Mouse (Mus musculus): Measurements from ENCODE around the gene H2afv.

H2afv gene

DNA sequence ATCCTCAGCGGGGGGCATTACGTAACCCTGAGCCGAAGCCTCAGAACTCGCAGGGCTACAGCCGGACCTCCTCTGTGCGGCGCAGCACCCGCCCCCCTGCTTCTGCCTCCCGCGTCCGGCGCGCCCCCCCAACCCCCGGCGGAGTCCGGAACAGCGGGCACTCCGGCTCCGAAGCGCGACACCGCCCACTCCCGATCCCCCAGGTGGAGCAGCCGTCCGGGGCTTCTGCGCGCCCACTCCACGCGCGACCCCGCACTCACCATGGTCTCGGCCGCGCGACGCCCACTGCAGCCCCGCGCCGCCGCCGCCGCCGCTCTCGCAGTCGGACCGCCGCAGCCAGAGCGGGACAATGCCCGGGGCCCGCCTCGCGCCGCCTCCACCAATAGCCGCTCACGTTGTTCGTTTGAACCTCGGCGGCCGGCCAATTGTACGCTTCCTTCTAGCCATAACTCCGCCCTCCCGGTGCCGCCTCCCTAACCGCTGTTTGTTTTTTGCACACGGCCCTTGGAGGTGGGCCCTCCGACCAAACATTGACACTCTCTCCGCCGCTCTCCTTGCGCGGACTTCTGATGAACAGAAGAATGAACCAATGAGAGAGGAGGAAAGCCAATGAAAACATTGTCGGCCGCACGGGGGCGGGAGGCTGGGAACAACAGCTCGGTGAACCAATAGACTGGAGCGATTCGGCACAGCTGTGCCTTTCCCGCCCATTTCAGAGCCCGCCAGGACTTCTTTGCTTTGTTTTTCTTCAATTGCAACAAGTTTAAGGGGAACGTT is at the start of gene H2afv:
H2afv (minus strand) TSS at position 367 of the 777 bp plus-strand sequence.
- DNase-seq: peak; percentile 100

DNA sequence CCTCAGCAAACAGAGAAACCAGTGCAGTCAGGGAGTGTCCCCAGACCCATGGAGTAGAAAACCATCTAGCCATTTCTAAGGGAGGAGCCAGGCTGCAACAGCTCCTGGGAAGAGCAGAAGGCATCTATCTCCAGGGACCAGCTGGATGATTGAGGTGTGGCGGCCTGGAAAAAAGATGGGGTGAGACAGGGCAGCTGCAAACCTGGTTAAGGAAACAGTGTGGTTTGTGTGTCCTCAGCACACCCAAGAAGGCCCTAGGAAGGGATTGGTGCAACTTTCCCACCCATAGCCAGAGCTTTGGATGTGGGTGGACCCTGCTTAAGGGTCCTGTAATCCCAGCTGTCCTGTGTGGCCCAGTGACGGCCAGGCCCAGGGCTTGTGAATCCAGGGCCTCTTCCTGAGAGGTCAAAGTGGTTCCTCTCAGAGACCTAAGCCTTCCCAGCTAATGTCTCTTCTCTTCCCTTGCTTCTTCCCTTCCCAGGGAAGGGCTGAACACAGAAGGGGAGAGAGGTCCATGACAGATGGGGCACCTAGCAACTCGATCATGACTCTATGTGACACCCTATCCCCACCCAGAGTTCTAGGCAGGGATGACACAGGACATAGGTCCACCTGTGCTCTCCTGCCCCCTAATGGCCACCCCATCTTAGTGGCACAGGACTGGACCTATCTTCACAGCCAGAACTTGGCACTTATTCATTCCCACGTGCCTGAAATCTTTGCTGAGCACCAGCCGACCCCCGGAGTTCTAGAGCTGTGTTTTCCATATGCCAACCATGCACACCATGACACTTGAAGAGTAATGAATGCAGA is 45.7 kb upstream of the H2afv start:
- DNase-seq: peak; percentile 90

DNA sequence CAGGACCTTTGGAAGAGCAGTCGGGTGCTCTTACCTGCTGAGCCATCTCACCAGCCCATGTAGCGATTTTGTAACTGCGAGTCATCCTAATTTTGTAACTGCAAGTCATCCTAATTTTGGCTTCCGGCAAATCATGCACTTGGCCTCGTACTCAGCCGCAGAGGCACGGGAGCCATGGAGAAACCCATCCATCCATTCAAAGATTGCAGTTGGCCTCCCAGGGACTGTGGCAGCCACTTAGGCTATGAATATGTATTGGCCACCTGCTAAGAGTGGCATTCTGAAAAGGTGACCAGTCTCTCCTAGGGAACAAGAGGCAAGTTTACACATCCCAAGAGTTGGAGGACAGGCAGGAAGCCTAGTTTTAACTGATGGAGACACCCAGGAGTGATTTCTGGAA is 45.0 kb upstream of the H2afv start:
- peak; percentile 75 for DNase-seq

DNA sequence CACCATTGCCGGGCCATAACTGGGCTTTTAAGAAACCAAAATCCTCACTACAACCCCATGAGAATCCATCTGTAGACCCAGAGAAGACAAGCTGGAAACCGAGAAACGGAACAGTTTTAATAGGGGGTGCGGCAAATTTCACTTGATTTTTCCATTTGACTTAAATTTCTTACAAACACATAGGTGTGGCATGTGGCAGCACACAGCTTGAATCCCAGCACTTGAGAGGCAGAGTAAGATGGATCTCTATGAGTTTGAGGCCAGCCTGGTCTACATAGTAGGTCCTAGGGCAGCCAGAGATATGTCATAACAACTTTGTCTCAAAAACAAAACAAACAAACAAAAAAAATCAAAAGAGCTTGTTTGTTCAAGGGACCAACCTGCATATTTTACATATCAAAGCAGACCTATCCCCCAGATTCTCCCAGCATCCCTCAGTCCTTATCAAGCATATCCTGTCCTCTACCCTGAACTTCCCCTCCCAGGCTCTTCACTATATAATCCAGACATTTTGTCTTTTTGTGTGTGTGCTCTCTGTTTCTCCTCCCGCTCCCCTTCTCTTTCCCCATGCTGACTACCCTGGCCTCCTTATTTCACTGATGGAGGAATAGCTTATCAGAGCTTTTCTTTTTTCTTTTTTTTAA is 43.9 kb upstream of the H2afv start:
- DNase-seq: peak; percentile 58

DNA sequence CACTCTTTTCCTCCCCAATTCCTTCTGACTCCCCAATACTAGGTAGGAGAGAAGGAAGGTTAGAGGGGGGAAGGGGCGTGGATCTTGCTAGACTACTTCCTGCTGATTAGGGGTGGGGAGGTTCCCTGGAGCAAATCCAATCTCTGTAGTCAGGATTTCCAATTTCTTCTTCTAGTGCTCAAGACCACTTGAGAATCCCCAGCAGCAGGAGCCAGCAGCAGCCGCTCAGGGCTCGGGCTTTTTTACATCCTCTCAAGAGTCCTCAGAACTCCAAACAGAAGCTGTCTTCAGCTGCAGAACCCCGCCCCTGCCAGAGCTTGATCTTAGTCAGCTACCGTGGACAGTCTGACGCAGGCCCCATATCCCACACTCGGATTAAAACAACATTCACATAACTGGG is 43.3 kb upstream of the H2afv start:
- no peak for DNase-seq

DNA sequence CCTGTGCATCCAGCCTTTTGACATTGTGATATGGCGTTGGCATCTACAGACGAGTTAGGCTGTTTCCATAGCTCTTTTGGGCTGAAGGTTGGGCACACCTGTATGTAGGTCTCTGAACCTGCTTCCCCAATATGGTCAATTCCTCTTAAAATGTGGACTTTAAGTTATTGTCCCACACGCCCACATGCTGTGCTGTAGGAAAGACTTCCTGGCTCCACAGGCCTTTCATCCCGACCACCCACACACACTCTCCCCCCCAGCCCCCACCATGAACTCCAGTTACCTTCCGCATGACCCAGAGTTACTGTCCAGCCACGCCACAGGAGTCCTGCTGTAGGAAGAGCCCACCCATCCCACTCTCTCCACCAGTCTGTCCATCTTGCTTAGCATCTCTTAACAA is 42.7 kb upstream of the H2afv start:
- peak; percentile 66 for DNase-seq

DNA sequence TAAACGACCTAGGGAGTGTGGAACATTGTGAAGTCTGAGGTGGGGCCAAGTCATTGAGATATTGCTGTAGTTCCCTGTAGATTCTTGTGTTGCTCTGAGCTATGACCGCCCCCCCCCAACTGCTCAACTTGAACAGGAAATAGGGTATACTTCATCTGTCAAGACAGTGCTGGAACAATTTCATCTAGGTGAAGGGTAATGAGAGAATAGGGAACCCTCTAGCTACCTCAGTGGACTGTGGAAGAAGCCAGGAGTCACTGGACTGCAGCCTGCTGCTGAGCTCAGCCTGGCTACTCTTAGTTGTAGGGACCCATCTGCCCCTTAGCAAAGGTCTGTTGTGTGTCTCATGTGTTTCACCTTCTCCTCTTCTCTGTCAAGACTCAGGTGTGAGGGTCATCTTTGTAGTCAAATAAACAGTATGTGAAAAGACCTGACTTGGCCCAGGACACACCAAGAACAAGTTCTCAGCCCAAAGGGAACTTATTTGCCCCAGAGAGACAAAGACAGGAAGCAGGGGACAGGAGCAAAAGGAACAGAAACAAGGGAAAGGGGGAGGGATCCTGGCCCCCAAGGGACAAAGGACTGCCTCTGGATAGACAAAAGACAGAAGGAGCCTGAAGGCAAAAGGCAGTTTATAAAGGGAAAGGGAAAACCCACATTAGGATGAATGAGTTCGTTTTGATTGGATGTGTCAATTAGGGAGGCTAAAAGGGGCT is 40.2 kb upstream of the H2afv start:
- peak; percentile 92 for DNase-seq

DNA sequence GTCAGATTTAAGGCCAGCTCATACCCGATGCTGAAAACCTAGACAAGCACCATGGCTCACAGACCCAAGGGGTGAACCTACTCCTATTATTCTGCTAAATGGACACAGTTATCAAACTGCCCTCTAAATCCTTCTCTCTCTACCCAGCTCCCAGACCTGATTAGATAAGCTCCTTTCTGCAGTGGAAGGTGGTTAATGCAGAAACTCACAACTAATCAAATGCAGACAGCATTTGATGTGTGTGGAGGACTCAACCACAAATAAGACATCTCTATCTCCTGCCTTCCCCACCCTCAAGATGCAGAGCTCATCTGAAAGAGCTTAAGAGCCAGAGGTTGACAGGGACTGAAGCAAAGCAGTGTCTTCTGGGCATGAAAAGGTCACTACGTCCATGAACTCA is 38.9 kb upstream of the H2afv start:
- DNase-seq: no peak

DNA sequence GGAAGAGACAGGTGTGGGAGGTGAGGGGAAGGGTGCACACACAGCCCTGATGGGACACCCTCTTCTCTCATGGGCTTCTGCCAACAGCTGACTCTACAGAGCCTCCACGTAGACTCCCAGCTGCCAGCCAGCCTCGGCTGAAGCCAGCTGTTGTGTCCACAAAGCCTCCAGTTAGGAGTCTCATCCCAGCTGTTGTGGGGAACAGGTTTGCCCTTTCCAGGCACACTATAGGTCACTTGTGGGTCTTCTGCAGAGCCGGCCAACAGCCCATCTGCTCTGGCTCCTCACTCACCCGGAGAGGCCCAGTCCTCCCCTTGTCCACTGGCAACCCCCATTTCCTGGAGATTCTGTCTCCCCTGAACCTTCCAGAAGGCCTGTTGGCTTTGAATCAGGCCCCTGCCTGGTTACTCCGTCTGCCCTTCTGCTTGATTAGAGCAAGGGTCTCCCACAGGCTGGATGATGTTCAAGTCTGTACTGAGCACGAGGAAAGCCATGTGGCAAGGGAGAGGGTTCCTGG is 37.5 kb upstream of the H2afv start:
- peak; percentile 93 for DNase-seq

DNA sequence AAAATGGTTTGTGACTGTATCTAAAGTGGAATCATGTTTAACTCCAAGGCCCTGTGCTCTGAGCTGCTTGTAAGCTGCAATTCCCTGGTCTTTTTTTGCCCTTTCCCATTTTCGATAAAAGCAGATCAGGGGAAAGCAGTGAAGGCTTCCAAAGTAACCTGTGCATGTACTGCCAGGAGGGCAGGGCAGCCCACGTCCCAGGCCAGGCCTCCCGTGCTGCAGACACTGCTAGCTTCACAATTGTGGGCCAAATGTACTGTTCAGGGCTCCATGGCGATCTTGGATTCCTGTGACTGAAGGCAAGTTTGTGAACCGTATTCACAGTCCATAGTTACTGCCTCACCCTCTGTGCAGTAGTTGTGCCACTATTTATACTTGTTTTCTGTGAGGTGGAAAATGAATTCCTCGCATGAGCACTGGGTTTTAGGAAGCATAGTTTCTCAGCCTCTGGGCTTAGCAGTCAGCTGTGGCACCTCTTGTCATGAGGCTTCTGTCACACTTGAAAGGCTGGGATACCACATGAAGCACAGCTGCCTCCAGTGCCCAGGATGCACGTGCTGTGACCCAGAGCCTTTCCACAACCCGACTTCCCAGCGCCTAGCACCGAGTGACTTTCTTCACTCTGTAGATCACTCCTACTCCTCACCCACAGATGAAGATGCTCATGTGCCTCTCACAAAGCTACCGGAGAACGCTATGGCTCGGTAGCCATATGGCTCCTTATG is 36.6 kb upstream of the H2afv start:
- peak; percentile 79 for DNase-seq

DNA sequence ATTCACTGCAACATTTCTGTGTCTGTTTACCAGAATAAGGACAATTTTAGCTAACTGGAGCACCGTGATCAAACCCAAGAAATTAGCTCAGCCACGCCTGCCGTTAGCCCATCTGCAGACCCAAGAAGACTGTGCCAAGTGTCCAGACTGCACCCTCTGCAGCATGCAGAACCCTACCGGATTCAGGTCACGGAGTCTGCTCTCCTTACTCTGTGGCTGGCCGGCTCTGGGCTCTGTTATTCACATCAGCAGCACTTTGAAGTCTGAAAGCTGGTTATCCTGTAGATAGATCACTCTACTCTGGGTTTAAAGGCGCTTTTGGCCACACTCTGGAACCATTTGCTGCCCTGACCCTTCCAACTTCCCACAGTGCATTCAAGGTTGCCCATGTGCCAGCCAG is 35.9 kb upstream of the H2afv start:
- no peak for DNase-seq

DNA sequence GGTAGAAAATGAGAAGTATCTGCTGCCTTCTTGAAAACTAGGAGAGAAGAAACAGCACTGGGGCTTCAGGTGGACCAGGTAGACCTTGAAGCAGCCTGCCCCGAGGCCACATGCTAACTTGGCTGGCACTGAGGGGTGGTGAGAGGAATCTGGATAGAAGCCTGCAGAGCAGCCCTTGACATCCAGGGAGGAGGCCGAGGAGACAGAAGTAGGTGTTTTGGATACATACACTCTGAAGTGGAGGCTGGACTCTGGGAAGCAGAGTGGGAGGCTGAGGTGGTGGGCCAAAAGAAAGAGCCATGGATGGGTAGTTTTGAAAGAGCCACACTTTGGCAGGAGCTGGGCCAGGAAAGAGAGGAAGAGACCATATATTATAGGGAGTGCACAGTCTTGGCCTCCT is 35.0 kb upstream of the H2afv start:
- DNase-seq: peak; percentile 79

DNA sequence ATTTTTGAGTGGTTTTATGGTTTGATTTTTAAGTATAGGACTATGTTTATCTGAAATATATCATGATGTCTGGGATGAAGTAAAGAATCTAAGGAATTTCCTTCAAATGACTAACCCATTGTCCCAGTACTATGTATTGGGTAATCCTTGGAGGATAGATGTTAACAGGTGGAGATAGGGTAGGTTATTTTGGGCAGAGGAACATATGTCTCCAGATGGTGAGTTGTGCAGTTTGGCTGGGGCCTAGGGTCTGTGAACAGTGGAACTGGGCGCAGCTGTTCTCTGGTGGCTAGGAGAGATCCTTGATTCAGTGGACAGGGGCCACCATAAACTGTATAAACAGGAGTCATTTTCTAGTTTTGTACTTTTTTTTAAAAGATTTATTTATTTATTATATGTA is 33.1 kb upstream of the H2afv start:
- peak; percentile 35 for DNase-seq

DNA sequence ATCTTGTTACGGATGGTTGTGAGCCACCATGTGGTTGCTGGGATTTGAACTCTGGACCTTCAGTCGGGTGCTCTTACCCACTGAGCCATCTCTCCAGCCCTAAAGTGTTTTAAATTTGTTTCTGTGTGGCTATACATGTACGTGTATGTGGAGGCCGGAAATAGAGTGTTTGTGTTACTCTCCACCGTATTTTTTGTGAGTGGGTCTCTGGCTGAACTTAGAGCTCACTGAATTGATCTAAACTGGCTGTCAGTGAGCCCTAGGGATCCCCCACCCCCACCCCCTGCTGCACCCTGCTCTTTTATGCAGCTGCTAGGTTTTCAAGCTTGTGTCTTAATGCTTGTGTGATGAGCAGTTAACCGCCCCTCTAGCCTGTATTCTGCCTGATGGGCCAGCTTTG is 32.6 kb upstream of the H2afv start:
- DNase-seq: peak; percentile 73

DNA sequence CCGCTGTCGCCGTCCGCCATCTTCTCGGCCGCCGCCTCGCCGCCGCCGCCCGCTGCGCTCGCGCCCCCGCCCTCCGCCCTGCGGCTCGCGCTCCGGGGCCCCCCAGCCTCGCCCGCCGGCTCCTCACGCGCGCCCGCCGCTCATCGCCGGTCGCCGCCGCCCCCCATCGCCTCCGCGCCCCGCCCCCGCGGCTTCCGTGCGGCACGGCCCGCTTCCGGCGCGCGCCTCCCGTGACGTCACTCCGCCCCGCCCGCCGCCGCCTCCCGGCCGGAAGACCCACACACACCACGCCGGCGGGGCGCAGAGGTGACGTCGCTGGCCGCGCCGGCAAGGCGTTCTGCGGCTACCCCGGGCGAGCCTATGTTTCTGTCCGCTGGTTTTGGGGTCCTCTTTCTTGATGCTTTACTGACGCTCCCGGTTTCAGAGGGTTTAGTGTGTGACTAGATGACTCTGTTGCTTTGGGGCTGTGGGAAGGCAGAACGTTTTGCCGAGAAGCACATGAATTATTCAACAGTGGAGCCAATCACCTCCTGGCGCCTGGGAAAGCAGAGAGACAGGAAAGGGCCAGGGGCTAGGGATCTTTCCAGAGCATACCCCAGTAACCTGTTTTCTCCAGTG is 31.7 kb upstream of the H2afv start, which contains the start of gene Purb:
Purb (minus strand) TSS at position 51 of the 618 bp plus-strand sequence.
- peak; percentile 99 for DNase-seq

DNA sequence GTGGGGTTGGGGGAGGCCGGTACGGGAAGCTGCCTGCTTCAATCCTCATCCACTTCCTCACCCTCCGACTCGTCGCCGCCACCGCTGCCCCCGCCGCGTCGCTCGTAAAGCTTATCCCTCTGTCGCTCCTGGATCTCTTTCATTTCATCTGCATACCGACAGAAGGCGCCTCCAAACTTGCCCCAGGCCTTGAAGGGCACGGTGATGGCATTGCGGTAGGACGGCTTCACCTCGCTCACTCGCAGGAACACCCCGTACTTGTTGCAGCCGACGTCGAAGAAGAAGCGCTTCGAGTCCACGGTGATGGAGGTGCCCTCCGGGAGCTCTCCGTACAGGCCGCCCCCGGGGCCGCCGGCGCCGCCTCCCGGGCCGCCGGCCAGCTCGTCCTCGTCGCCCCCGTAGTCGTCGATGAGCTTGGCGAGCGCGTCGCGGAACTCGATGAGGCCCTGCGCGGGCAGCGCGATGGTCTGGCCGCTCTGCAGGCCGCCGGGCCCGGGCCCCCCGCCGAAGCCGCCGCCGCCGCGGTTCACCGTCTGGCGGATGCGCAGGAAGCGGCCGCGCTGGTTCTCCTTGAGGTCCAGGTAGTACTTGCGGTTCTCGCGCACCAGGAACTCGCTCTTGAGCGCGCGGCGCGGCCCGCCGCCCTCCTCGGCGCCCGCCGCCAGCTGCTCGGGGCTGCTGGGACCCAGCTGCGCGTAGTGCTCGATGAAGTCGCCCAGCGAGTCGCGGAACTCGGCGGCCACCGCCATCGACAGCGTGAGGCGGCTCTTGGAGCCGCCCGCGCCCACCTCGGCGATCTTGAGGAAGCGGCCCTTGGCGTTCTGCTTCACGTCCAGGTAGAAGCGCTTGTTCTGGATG is 30.9 kb upstream of the H2afv start:
- DNase-seq: peak; percentile 96

DNA sequence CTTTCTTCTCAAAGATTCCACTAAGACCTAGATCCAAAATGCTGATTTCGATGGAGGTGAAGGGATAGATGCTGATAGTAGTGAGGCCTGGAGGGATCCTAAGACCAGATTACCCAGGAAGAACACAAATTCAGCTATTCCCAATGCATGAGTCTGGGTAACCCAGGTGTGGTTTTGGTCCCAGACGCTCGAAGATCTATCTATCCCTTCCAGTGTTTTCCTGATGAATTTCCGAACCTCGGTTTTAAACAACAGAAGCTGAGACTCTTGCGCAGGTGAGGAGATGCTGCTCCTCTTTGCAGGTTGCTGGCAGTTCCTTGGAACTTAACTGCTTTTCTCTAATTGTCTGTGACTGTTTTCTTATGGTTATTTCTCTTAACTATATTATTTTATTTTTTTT is 30.1 kb upstream of the H2afv start:
- DNase-seq: peak; percentile 70

DNA sequence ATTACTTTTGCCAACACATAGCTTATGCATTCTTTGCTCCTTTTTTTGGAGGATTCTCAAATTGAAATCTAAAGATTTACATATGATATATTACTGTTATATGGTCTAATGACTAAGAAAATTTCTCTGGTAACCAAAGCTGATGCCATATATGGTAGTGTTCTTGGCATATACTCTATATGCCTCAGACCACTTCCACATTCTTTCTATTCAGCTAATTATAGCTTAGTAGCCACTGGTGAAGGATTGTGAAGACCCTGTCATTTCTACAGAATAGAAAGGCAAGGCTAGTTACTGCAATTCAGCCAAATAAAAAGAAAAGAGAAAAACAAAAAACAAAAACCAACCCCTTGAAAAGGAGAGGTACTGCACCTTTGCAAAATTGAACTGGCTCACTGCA is 27.8 kb upstream of the H2afv start:
- no peak for DNase-seq

DNA sequence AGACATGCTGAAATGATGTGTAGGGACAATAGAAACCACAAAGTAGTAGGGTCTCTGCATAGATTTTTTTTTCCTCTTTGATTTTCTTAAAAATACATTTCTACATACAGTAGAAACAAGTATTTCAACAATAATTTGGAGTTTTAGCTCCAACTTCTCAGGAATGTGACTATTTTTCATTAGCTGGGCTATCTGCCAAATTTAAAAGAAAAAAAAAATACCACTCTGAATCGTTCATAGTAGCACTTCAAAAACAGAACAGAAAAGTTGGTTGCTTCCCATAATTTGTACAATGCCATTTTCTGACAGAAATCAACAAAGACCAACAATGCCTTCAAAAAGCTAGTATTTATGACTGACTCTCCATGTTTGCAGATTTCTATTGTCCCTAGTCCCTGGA is 27.2 kb upstream of the H2afv start:
- no peak for DNase-seq

DNA sequence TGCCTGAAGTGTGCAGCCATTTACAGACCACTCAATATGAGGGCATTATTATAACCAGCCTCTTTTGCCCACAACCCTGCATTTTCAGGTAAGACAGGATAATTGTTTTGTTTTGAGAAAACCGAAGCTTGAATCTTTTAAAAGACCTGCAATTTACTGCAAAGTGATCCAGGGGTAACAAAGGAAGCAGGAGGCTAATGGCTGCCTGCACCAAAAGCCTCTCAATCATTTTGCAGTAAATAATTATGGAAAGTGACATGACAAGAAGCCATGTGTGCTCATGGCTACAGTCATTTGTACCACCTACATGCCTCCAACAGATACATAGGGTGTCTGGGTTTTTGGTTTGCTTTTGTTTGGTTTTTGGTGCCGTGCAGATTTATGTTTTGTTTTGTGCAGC is 26.8 kb upstream of the H2afv start:
- DNase-seq: peak; percentile 58

DNA sequence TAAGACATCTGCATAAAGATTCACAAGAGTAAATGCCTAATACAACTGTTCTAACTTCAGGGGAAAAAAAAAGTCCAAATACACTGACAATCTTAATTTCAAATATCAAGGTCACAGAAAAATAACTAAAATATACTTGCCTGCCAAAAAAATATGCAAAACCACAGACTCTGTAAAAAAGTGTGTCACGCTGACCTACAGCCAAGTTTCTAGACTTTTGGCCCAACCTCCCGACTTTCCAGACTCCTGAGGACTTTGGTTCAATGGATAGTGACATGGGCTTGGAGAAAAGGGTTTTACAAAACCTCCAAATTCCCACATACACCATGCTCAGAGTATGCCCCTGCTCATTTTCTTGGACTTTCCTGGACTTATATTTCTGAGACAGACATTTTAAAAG is 24.3 kb upstream of the H2afv start:
- peak; percentile 80 for DNase-seq

All from heart, adult 11 months (tissue).